Mouse (Mus musculus) MEL (cell line): ENCODE data around the gene Mtch2. TPM values are rescaled to one million over a fixed set of nuclear protein-coding genes. Genes with fewer than 3 reads are reported as not detected.

ENCODE experiments used
- DNase-seq: peaks from one replicate; pipeline ENCODE4 v3.0.0; 2011; ENCODE audit warnings: low read depth, low spot score
- H3K27ac ChIP-seq: 2 replicates; pipeline ENCODE4 v1.5.1; 2012; ENCODE audit warnings: low read depth, mild to moderate bottlenecking, control low read depth, low read length, moderate library complexity; ENCODE audit not compliant: control insufficient read depth
- H3K27me3 ChIP-seq, 2 experiments: fragments of 150-350 bp in 1 of 2; sonication (generic) in 1 of 2; 2 replicates each; pipeline ENCODE4 v1.6.1; 2012; ENCODE audit warnings: low read length in 2 of 2, mild to moderate bottlenecking in 2 of 2, improper control_type of control experiment in 1 of 2, moderate library complexity in 1 of 2; ENCODE audit not compliant: insufficient read depth in 2 of 2, control insufficient read depth in 1 of 2
- H3K36me3 ChIP-seq, 2 experiments: 2 replicates each; pipeline ENCODE4 v1.6.1; 2012 to 2014; ENCODE audit warnings: low read length in 2 of 2, improper control_type of control experiment in 1 of 2, inconsistent platforms in 1 of 2, mild to moderate bottlenecking in 1 of 2; ENCODE audit not compliant: insufficient read depth in 2 of 2, control insufficient read depth in 1 of 2
- H3K4me1 ChIP-seq, 2 experiments: fragments of 150-350 bp in 1 of 2; sonication (generic) in 1 of 2; 2 replicates each; pipeline ENCODE4 v1.6.1; 2012; ENCODE audit warnings: low read length in 2 of 2, improper control_type of control experiment in 1 of 2, mild to moderate bottlenecking in 1 of 2; ENCODE audit not compliant: insufficient read depth in 2 of 2, control insufficient read depth in 1 of 2
- H3K4me3 ChIP-seq, 2 experiments: fragments of 150-350 bp in 1 of 2; sonication (generic) in 1 of 2; 2 replicates each; pipeline ENCODE4 v1.5.1; 2012; ENCODE audit warnings: low read depth in 2 of 2, low read length in 2 of 2, mild to moderate bottlenecking in 2 of 2, moderate library complexity in 2 of 2, control low read depth in 1 of 2, improper control_type of control experiment in 1 of 2; ENCODE audit not compliant: control insufficient read depth in 1 of 2, insufficient read depth in 1 of 2
- H3K79me2 ChIP-seq: 2 replicates; pipeline ENCODE4 v1.6.1; 2012; ENCODE audit warnings: mild to moderate bottlenecking, low read length, moderate library complexity; ENCODE audit not compliant: control insufficient read depth, poor library complexity, insufficient read depth
- H3K9ac ChIP-seq: 2 replicates; pipeline ENCODE4 v1.6.1; 2012; ENCODE audit warnings: low read depth, mild to moderate bottlenecking, control low read depth, low read length, moderate library complexity; ENCODE audit not compliant: control insufficient read depth, poor library complexity, severe bottlenecking
- H3K9me3 ChIP-seq: fragments of 150-350 bp; sonication (generic); replicated peaks from 2 replicates; pipeline ENCODE4 v1.6.1; 2012; ENCODE audit warnings: mild to moderate bottlenecking, low read length, improper control_type of control experiment, moderate library complexity; ENCODE audit not compliant: insufficient read depth
- CHD1 ChIP-seq: IDR thresholded peaks from 2 replicates; pipeline ENCODE4 v1.6.1; 2012; ENCODE audit warnings: low read depth, mild to moderate bottlenecking, inconsistent platforms, low read length, improper control_type of control experiment
- CTCF ChIP-seq, 3 experiments: IDR thresholded peaks in 2 of 3; conservative IDR thresholded peaks in 1 of 3; 2 replicates each; pipeline ENCODE4 v1.5.1; 2011 to 2012; ENCODE audit warnings: low read length in 3 of 3, low read depth in 2 of 3, mild to moderate bottlenecking in 2 of 3, improper control_type of control experiment in 1 of 3, inconsistent platforms in 1 of 3, mixed read lengths in 1 of 3, moderate library complexity in 1 of 3; ENCODE audit not compliant: control insufficient read depth in 1 of 3, insufficient read depth in 1 of 3, poor library complexity in 1 of 3, severe bottlenecking in 1 of 3
- EP300 ChIP-seq, 2 experiments: IDR thresholded peaks; 2 replicates each; pipeline ENCODE4 v1.6.1; 2011; ENCODE audit warnings: improper control_type of control experiment in 2 of 2, low read length in 2 of 2, low read depth in 1 of 2, mild to moderate bottlenecking in 1 of 2
- ETS1 ChIP-seq: IDR thresholded peaks from 2 replicates; pipeline ENCODE4 v1.6.1; 2012; ENCODE audit warnings: low read depth, mild to moderate bottlenecking, inconsistent platforms, low read length, improper control_type of control experiment, moderate library complexity
- GATA1 ChIP-seq: IDR thresholded peaks from 2 replicates; pipeline ENCODE4 v1.6.1; 2011; ENCODE audit warnings: low read depth, low read length, improper control_type of control experiment
- HCFC1 ChIP-seq: IDR thresholded peaks from 2 replicates; pipeline ENCODE4 v1.6.1; 2012; ENCODE audit warnings: low read depth, mild to moderate bottlenecking, inconsistent platforms, low read length, improper control_type of control experiment, moderate library complexity
- MAX ChIP-seq: IDR thresholded peaks from 2 replicates; pipeline ENCODE4 v1.6.1; 2011; ENCODE audit warnings: low read length, improper control_type of control experiment
- MEF2A ChIP-seq: IDR thresholded peaks from 2 replicates; pipeline ENCODE4 v1.6.1; 2014; ENCODE audit warnings: low read depth, mild to moderate bottlenecking, inconsistent platforms, low read length, improper control_type of control experiment; ENCODE audit not compliant: poor library complexity, insufficient replicate concordance, severe bottlenecking; ENCODE audit errors: extremely low read depth
- MYC ChIP-seq: IDR thresholded peaks from 2 replicates; pipeline ENCODE4 v1.6.1; 2011; ENCODE audit warnings: low read depth, mild to moderate bottlenecking, low read length, improper control_type of control experiment, moderate library complexity
- POLR2AphosphoS5 ChIP-seq: IDR thresholded peaks from 2 replicates; pipeline ENCODE4 v1.6.1; 2012; ENCODE audit warnings: low read depth, borderline replicate concordance, mild to moderate bottlenecking, inconsistent platforms, low read length, moderate library complexity, mixed read lengths
- RAD21 ChIP-seq: IDR thresholded peaks from 2 replicates; pipeline ENCODE4 v1.6.1; 2011; ENCODE audit warnings: mild to moderate bottlenecking, low read depth, low read length, improper control_type of control experiment
- RCOR1 ChIP-seq: IDR thresholded peaks from 2 replicates; pipeline ENCODE4 v1.6.1; 2012; ENCODE audit warnings: low read depth, mild to moderate bottlenecking, inconsistent platforms, low read length, improper control_type of control experiment
- SIN3A ChIP-seq: IDR thresholded peaks from 2 replicates; pipeline ENCODE4 v1.6.1; 2012; ENCODE audit warnings: low read length, improper control_type of control experiment, inconsistent platforms
- SMC3 ChIP-seq: IDR thresholded peaks from 2 replicates; pipeline ENCODE4 v1.6.1; 2011; ENCODE audit warnings: low read depth, low read length, improper control_type of control experiment
- TAL1 ChIP-seq: IDR thresholded peaks from 2 replicates; pipeline ENCODE4 v1.6.1; 2012; ENCODE audit warnings: mild to moderate bottlenecking, inconsistent platforms, low read length, moderate library complexity, mixed read lengths
- TCF12 ChIP-seq: IDR thresholded peaks from 2 replicates; pipeline ENCODE4 v1.6.1; 2014; ENCODE audit warnings: low read depth, mild to moderate bottlenecking, inconsistent platforms, low read length, improper control_type of control experiment, moderate library complexity
- ZC3H11A ChIP-seq: IDR thresholded peaks from 2 replicates; pipeline ENCODE4 v1.6.1; 2012; ENCODE audit warnings: low read depth, mild to moderate bottlenecking, inconsistent platforms, low read length, improper control_type of control experiment
- polyA plus RNA-seq, 2 experiments: library from polyadenylated mRNA; stranded (reverse) in 1 of 2; unstranded in 1 of 2; fragments of >175 nt in 1 of 2; fragments of >200 nt in 1 of 2; gene quantifications; 2 replicates each; pipeline versions ENCODE4 v1.2.1 to v1.2.4; 2012; ENCODE audit warnings: low replicate concordance in 2 of 2, low read depth in 1 of 2; ENCODE audit not compliant: insufficient read length in 2 of 2, insufficient read depth in 1 of 2, missing spikeins in 1 of 2
- total RNA-seq: library from RNA; depleted of rRNA; stranded (reverse); fragments of 300-350 nt; gene quantifications from 2 replicates; pipeline ENCODE4 v1.2.3, GENCODE M21; 2012

The Mtch2 gene
- total and polyA plus RNA-seq, 3 experiments, result 85.7 to 167 TPM; not detected in 1

DNA sequence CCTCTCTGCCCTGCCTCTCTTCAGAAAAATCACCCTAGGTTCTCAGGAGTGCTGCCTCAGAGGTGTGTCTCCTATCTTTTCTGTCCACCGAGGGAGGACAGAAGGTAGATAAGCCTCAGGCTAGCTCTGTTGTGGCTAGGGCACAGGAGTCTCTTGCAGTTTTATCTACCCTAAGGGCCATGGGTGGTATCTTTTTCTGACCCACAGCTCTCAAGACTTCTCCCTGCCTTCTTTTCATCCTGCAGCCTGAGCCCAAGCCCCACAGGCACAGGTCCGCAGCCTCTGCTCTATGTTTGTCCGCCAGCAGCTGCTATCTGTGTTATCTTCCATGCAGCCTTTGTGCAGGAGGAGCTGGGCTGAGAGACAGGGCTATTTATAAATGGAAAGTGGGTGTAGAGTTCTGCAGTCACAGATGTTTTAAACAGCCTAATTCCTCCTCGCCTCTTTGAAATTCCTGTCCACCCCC is 23.2 kb downstream of the Mtch2 start:
- Histone ChIP-seq H3K9me3 (no peaks in the 10 kb centered on the region), H3K4me3 (peak overlapping the region in 1 of 2 experiments; percentile 23; a peak in 1 of 4 replicates), H3K27me3 (no peaks in the 10 kb centered on the region), H3K27ac (peak overlapping the region; percentile 66), H3K4me1 (peaks cover 20 to 24% of the 10 kb centered on the region in 2 experiments), H3K79me2 (no peaks in the 10 kb centered on the region), H3K9ac (no peak overlapping the region), H3K36me3 (peaks cover 1 to 25% of the 10 kb centered on the region in 2 experiments; a peak in 3 of 4 replicates)
- peak; percentile 74 for DNase-seq
- TF ChIP-seq ETS1 (peak; percentile 73), EP300 (IDR thresholded peaks at IDR 0.05; ENCODE audit: low read depth in 1 of 2, low read length in 2 of 2) (peak; percentile 66 to 76), SIN3A (peak; percentile 39; the same call in 1 of the 2 replicates), MEF2A (peak; percentile 93; the same call in 1 of the 2 replicates), TAL1 (peak; percentile 63), GATA1 (peak; percentile 79), SMC3 (0 out of 2 replicates have a peak, but pooled peaks have one; percentile 24), TCF12 (peak; percentile 79), MYC (no peak), HCFC1 (no peak), CTCF (IDR thresholded peaks at IDR 0.05 in 2 of 3, conservative IDR thresholded peaks at IDR 0.05 in 1 of 3; ENCODE audit: control insufficient read depth in 1 of 3, insufficient read depth in 1 of 3, low read depth in 2 of 3, low read length in 3 of 3, poor library complexity in 1 of 3, severe bottlenecking in 1 of 3) (no peak), MAX (peak; percentile 43; the same call in 1 of the 2 replicates), RCOR1 (peak; percentile 59)

DNA sequence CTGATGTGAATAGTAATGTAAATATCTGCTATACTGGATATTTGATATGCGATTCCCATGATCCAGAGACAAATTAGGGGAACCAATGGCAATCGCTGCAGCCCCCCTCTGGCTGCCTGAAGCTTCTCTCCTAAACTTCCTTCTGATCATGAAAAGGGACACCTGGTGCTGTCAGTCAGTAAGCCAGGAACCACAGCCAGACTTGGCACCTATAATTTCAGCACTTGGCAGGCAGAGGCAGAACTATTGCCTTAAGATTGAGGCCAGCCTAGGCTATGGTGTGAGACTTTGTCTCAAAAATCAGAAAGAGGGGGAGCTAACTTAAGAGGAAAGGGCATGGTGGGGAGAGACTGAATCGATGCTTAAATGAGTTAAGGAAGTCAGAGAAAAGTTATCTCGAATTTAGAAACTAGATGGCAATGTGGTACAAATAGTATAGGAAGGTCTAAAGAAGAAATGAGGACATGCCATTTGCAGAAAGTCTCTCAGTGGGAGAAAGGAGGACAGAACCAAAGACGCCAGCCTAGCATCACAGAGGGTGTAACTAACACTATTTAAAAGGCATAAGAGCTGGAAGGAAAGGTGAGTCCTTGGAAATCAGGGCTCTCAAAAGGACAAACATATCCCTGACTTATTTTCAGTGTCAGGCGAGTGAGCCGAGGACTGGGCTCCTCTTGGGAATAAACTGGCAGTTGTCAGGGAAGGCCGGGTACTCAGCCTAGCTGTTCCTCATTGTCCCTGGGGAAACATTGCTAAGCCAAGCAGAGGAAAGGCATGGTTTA is 24.4 kb downstream of the Mtch2 start:
- H3K27me3 ChIP-seq, result no peaks in the 10 kb centered on the region
- H3K4me1 ChIP-seq, result peaks cover 20 to 32% of the 10 kb centered on the region in 2 experiments
- peaks cover 0 to 27% of the 10 kb centered on the region in 2 experiments; a peak in 3 of 4 replicates for H3K36me3 ChIP-seq
- H3K79me2 ChIP-seq, result no peaks in the 10 kb centered on the region
- DNase-seq, result no peak
- no peak overlapping the region for H3K27ac ChIP-seq
- peak; percentile 34; the same call in 1 of the 2 replicates for TF ChIP-seq SMC3
- 0 out of 2 replicates have a peak, but pooled peaks have one; percentile 12 for TF ChIP-seq RCOR1
- TF ChIP-seq CHD1, result no peak
- no peak for TF ChIP-seq POLR2AphosphoS5
- peak; percentile 31; the same call in 1 of the 2 replicates for TF ChIP-seq ZC3H11A
- no peak for TF ChIP-seq HCFC1
- TF ChIP-seq GATA1, result no peak
- peak; percentile 45 for TF ChIP-seq RAD21
- TF ChIP-seq CTCF (IDR thresholded peaks at IDR 0.05 in 2 of 3, conservative IDR thresholded peaks at IDR 0.05 in 1 of 3; ENCODE audit: control insufficient read depth in 1 of 3, insufficient read depth in 1 of 3, low read depth in 2 of 3, low read length in 3 of 3, poor library complexity in 1 of 3, severe bottlenecking in 1 of 3), result peak in 1 of 3 experiments; percentile 38; a peak in 2 of 6 replicates
- no peak overlapping the region for H3K4me3 ChIP-seq
- H3K9ac ChIP-seq, result no peak overlapping the region
- no peaks in the 10 kb centered on the region for H3K9me3 ChIP-seq
